Mouse (Mus musculus) cerebellum, adult 11-12 months (tissue): ENCODE data around the gene Rrm2.
"Not testable (repeated sequence)": the region's sequence is repeated elsewhere in the genome, so short reads cannot be mapped to it uniquely, and the experiment has no call there.

Experiments used
- DNase-seq: peaks from one replicate; pipeline ENCODE4 v3.0.0; 2022

Rrm2 gene

DNA sequence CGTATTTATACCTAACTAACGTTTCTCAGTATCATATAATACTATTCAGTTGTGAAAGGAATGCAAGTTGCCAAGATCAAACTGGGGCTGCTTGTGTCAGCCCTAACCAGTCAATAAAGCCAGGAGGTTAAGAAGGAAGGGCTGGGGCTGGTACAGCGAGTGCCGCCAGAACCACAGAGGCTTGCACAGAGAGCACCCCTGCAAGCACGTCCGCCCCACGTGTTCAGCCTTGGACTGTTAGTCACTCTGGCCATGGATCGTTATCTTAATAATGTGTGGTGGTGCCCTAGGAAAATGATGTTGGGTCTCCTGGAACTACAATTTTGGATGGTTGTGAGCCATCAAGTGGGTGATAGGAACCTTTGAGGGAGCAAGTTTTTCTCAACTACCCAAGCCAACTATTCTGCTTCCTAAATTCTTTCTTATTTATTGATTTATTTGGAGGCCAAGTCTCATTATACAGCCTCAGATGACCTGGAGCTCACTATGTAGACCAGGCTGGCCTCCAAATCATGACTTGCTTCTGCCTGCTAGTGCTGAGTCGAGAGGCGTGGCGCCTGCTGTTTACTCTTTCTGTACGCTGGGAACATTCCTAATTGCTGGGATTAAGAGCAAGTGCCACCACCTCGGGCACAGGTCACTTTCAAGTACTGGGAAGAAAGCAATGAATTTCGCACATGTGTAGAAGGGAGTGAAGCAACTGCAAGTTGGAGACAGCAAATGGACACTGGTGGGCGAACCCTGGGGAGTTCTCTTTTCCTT is 2.4 kb upstream of the Rrm2 start:
- no peak for DNase-seq

DNA sequence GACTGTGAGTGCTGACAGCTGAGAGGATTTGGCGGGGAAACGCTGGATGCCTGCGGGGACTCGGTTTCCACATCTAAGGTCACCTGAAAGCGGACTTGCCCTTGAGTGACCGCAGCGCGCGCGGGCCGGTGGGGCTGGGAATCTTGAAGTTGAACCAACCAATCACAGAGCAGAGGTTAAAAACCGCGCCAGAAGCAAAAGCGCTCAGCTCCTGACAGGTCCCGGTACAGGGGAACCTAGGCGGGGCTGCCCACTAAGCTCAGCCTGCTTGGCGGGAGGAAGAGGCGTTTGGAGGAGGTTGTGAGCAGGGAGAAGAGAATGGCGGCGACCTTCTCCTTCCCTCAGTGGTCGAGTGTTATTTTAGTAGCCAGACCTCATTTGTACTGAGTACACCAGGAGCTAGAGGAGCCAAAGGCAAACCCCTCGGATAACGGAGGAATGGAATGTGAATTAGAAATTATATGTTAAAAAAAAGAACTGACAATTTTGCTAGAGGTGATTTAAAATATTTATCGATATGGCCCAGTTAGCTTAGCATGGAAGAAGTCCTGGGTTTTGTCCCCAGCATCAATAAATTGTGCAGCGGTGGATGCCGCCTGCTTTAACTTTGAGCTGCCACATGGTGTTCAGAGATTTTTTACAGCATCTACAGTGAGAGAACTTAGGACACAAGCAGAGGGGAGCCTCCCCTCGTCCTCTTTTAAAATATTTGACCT is 1.1 kb upstream of the Rrm2 start:
- DNase-seq = no peak

DNA sequence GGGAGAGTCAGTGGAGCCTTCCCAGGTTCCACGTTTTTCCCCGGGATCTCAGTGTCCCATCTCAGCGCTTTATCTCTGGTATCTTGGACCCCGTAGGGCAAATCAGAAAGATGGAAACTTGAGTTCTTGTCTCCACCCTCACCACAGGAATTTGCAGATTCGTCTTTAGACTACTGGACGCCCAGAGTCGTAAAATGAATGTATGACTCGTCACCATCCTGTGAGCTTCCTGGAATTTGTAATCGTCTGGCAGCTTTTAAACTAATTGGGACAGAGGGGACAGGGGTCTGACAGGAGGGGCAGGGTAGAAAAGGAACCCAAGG is 600 bp upstream of the Rrm2 start:
- no peak for DNase-seq

DNA sequence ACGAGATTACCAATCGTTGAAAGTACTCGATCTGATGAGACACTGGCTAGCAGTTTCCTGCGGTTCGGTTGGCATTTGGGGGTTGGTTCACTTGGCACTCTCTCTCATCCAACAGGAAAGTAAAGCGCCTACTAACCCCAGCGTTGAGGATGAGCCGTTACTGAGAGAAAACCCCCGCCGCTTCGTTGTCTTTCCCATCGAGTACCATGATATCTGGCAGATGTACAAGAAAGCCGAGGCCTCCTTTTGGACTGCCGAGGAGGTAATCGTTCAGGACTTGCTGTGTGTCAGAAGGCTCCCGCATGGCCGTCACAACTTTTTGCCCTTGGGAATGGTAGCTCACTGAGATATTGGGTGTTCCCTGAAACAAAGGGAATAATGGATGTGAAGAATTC is 780 bp downstream of the Rrm2 start:
- DNase-seq = no peak

DNA sequence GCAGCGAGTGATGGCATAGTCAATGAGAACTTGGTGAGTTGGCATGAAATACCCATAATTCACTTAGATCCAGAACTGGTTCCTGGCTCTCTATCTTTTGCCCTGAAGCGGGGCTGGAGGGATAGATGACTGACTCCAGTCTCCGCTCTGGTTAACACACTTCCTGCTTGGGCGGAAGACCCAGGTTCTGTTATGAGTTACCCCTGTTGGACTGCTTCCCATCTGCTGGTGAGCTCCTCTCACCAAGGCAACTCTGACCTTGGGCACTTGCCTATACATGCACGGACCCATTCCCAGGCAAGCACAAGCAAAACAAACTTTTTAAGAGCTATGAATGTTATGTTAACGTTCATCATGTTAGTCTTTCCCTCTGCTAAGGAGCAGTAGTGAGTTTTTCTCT is 1.4 kb downstream of the Rrm2 start:
- DNase-seq = no peak

DNA sequence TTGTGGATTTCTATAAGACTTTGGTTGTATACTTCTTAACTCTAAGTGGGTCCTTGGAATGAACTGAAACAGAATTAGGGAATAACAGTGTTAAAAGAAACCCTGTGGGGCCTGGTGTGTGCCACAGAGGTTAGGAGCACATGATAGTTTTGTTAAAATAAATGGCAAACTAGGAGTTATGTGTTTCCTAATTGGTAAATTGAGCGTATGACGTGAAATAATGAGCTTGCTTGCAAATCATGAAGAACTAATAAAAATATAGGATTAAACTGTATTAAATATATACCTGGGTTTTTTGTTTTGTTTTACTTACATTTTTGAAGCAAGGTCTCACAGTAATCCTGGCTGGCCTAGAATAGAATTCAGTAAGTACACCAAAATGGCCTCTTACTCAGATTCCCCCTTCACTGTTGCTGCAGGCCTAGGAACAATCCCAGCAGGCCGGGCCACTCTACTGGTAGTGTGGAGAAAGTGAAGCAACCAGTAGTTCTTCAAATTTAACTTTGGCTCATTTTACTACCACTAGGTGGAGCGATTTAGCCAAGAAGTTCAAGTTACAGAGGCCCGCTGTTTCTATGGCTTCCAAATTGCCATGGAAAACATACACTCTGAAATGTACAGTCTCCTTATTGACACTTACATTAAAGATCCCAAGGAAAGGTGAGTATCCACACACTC is 1.9 kb downstream of the Rrm2 start:
- no peak for DNase-seq

DNA sequence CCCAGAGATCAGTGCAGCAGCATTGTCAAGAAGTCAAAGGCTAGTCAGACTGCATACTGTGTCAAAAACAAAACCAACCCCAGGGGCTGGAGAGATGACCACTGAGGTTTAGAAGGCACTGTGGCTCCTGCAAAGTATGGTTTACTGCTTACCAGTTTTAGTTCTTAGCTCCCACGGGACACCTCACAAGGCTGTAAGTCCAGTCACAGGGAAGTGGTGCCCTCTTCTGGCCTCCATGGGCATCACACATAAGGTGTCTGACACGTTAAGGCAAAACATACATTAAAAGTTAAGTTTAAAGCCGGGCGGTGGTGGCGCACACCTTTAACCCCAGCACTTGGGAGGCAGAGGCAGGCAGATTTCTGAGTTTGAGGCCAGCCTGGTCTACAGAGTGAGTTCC is 2.6 kb downstream of the Rrm2 start:
- DNase-seq = no peak

DNA sequence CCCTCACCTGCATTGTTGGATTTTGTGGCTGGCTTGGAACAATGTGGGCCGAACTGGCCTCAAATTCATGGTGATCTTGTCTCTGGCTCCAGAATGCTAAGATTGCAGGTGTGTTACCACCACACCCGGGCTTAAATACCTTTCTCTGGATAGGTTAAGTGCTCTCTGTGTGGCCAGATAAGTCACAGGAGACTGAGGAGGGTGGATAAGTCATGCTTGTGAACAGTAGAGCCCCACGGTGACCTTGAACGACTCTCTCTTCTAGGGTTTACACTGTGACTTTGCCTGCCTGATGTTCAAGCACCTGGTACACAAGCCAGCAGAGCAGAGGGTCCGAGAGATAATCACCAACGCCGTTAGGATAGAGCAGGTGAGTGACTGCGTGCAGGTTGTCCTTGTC is 4.4 kb downstream of the Rrm2 start:
- no peak for DNase-seq

DNA sequence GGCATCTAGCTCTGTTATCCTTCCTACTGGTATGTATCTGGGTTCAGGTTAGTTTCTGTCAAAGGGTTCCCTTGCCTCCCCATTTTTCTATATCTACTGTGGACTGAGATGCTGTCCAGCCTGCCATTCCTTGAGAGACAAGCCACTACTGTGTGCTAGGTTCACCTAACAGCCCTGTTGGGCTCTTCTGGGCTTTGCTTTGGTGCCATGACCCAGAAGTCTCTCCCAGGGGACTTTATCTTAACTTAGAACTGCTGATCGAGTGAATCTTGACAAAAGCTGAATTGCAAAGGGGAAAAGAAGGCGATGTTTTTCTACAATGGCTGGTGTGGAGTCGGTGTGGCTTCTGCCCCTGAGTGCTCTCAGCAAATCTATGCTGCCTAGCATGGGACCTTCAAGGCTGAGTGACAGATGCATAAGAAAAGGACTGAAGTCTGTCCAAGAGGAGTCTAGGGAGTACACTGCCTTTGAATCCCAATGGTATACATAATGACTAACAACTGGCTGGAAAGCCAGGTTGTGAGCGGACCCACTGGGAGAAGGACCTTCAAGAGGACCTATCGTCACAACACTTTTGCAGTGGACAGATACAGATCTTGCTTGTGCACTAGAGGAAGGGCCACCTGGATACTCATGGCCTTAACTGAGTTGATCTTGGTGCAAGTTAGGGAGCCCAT is 6.7 kb downstream of the Rrm2 start:
- DNase-seq = no peak

DNA sequence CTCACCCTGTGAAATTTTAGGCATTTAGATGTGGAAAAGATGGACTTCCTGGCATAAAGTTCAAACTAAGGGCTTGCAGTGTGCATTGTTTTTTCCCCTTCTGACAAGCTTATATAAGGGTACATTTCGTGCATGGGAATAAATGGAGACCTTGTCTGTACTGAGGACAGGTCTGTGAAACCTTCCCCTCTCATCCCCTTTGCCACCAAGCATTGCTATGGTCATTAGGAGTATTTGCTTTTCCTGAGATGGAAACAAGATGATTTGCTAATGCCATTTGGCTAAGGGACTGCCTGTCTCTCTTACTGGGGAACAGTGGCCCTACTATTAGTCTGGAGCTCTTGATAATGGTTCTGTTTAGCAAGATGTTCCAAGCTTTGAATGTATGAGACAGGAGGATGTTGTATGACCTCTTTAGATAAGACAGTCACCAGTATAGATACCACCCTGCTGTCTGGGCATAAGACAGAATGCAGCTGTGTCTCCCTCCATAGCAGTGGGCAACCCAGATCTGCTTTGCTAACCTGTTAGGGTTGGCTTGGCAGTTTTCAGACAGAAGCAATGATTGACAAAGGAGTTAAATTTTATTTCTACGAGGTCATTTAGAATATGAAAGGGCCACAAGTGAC is 7.3 kb downstream of the Rrm2 start:
- DNase-seq = no peak

DNA sequence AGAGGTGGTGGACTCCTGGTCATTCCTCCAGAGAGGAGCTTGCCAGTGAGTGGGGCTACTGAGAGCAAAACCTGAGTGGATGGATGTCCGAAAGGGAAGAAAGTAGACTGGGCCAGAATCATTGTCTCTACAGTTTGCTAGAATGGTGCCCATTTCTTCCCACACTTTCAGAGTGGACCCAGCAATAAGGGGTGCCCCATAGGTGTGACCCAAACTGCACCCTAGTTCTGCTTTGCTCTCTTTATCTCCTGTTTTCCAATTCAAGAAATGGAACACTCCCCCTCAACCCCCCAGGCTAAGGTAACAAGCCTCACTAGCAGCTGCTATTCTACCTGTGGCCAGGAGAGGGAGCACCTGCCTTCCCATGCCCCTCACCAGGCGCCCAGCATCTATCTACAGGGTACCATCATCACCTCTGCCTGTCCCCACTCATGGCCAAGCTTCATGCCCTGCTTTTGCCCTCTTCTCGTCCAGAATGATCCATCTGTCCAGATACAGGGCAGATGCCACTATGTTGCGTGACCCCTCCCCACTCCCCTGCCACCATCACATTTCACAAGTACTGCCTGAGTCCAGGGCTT is 8.8 kb downstream of the Rrm2 start:
- no peak for DNase-seq

DNA sequence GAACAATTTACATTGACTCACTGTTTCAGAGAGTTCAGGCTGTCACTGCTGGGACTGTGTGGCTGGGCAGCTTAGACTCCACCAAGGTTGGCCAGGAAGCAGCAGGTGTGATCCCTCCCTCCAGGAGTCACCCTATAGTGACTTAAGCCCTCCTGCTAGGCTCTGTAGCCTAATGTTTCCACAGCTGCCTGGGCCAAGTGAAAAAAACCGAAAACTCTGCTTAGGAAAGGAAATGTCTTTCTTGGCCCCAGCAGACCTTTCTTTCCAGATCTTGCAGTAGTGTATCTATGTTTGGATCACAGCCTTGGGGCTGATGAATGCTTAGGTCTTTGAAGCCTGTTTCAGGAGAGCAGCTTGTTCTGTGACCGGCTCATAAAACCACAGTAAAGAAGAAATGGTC is 15.4 kb downstream of the Rrm2 start:
- no peak for DNase-seq

DNA sequence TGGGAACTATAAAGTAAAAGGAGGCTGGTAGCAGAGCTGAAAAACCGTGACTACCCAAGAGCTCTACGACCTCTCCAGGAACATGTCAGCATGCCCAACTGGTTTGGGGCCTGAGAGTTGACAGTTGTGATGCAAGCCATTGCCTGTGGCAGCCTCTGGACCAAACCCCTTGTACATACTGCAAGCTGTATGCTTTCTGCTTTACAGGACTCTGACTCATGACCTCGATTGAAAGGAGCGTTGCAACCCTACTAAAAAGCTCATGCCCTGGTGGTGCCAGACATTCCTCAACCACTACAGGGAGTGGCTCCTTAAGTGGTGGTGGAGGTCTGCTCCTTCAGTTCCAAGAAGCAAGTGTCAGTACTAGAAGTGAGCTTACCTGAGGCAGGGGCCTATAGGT is 15.8 kb downstream of the Rrm2 start:
- no peak for DNase-seq

DNA sequence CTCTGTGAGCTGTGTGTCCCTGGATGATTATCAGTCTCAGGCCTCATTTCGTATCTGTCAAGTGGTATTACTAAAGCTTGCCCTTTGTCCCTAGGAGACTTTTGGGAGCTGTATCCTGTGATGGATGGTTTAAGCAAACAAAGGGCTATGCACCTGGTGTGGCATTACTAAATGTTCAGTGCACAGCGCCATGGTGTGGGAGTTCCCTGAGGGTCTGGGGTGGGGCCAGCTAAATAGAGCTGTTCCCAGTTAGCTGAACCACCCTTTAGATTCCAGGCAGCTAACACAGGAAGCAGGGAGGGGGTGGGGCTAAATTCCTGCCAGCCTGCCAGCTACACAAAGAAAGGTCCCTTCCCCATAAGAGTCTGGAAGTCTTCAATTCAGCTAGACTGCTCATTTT is 16.3 kb downstream of the Rrm2 start:
- no peak for DNase-seq

DNA sequence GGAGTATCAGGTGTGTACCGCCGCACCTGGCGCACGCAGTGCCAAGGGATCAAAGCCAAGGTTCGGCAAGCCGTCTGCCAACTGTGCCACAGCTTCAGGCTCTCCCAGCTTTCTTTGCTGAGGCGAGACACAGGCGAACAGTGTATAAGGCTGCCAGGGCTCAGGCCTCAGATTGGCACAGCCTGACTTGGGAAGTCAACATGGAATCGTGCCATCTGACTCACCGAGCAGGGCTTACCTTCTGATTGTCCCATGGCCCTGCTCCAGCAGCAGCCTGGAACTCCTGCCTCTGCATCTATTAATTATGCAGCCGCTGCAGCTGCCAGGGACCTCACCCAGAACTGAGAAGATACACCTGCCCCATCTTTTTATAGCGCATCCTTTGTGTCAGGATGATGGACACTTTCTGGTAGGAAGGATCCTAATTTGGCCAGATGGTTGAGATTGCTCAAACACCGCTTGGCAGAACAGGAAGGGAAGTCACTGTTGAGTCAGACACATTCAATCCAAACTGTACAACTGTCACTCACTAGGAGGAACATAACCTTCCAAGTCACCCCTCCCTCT is 26.9 kb downstream of the Rrm2 start:
- DNase-seq = peak; percentile 83

DNA sequence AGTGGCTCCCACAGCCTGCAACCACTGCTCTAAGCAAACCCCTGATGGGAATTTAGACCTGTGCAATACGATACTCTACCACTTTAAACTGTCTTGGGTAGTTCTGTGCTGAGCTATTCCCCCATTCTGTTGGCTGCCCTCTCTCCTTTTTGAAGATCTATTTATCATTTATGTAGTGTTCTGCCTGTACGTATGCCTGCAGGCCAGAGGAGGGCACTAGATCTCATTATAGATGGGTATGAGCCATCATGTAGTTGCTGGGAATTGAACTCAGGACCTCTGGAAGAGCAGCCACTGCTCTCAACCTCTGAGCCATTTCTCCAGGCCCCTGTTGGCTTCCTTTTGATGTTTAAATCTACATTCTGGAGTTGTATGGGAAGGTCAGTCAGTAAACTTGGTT is 28.9 kb downstream of the Rrm2 start:
- DNase-seq = no peak

DNA sequence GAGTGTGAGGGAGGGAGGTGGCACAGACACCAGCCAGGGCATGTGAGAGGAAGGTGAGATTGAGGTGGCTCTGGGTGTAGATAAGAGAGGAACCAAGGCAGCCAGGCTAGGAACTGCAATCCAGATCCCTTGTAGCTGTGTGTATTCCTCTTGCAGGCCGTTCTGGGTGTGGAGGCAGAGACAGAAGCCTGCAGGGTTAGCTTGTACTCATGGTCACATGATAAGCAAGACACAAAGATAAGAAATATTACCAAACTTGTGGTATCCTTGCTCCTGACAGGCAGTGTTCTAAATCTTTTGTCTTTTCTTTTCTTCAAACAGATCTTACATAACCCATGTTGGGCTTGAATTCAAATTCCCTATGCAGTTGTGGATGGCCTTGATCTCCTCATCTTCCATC is 31.9 kb downstream of the Rrm2 start:
- no peak for DNase-seq

DNA sequence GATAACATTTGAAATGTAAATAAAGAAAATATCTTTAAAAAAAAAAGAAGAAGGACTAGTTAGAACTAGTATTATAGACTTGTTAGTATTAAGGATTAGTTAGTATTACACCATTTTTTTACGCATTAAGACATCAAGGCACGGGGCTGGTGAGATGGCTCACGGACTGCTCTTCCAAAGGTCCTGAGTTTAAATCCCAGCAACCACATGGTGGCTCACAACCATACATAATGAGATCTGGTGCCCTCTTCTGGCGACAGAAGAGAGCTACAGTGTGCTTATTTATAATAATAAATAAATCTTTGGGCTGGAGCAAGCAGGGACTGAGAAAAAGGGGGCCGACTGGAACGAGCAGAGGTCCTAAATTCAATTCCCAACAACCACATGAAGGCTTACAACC is 33.5 kb downstream of the Rrm2 start:
- not testable (repeated sequence) for DNase-seq

DNA sequence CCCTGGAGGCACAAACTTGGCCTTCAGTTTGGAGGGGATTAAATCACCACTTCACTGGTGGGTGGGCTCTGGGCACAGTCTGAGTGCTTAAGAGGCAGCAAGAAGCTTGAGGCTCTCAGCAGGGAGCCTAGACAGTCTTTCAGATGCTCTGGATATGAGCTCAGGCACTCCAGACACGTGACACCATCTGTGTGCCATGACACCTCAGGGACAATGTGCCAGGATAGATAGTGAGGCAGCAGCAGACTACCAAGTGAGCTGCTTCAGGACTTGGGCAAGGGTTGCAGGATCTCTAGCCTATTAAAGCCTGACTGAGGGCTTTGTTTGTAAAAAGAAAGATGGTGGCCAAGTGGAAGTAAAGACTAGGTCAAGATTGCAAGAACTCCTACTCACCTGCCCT is 36.3 kb downstream of the Rrm2 start:
- DNase-seq = no peak

DNA sequence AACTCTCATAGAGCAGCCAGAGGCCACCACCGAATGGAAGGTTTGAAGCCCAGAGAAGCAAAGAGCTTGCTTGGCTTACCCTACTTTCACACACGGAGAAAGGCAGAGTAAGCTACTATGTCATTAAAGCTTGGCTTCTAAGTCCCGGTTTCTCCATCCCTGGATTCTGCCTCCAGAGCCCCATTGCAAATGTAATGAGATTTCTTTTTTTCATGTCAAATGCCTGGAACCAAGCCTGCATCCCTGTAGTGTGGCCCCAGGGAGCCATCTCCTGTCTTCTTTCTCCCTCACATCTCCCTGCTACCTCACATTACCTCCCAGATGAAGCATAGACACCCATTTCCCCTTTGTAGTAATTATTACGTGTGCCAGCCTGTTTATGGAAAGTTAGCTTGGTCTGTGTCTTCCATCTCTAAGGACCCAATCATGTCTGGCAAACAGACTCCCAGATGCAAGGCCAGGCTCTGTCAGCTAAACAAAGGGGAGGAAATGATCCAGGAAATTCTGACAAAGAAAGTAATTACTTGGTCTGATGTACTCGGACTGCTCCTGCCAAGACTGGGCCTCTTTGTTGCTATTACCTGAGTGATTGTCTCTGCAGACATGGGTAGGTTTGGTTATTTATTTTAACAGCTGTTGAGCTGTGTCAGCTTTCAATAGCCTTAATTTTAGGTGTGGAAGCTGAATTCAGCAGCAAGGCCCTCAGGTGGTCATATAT is 38.7 kb downstream of the Rrm2 start:
- DNase-seq = no peak

DNA sequence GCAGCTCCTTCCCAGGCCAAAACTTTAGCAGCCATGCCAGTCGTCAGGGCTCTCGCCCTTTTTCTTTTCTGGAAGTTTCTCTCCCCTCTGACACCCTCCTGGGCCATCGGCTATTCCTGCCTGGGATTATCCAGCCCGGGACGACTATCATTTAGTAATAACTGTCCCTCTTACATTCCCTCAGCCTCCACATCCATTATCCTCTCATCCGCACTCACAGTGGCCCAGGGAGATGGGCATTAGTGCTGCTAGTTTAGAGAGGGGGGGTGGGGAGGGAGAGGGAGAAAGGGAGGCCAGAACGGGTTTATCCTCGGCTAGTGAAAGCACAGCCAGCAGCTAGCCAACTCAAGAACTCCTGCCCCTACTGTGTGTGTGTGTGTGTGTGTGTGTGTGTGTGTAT is 39.3 kb downstream of the Rrm2 start:
- DNase-seq = no peak

DNA sequence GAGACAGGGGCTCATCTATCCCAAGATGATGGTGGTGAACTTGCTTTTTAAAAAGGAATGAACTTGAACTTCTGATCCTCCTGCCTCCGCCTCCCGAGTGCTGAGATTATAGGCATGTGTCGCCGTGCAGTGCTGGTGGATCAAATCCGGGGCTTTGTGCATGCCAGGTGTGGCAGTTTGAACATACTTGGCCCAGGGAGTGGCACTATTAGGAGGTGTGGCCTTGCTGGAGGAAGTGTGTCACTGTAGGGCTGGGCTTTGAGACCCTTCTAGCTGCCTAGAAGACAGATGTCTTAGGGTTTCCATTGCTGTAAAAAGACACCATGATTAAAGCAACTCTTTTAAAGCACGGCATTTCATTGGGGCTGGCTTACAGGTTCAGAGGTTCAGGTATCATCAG is 42.5 kb downstream of the Rrm2 start:
- DNase-seq = no peak
